Mouse (Mus musculus) megakaryocyte, embryonic 14.5 days (primary cell): Measurements from ENCODE around the gene Capn11.

Source experiments
- FLI1 ChIP-seq: IDR thresholded peaks from 2 replicates; pipeline ENCODE4 v1.6.1; 2012; ENCODE audit warnings: low read length, inconsistent platforms, mixed read lengths
- GATA1 ChIP-seq: IDR thresholded peaks from 3 replicates; pipeline ENCODE4 v1.6.1; 2012; ENCODE audit warnings: mixed read lengths, low read length, inconsistent platforms, borderline replicate concordance

DNA sequence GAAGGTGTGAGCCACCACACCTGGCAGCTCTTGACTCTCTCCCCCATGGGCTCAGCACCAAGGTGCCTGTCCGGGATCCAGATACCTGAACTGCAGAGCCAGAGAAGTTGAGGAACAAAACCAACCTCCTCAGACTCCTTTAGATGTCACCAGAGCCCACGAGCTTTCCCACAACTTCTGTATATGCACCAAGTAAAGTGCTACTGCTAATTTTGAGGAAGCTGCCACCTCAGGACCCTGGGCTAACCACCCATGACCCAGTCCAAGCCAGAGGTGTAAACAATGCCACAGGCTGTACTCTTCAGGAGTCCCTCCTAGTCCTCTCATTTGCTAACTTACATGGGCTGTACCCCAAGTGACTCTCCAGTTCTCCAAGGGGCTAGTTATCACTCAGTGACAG is 13.5 kb upstream of the Capn11 start:
- no peak for TF ChIP-seq GATA1
- no peak for TF ChIP-seq FLI1
